Mouse (Mus musculus) erythroblast, embryonic 14.5 days (primary cell): ENCODE results near the gene 1700018B08Rik.

Source experiments
- GATA1 ChIP-seq: IDR thresholded peaks from 2 replicates; pipeline ENCODE4 v1.6.1; 2012; ENCODE audit warnings: low read length, inconsistent platforms, mixed read lengths
- TAL1 ChIP-seq: IDR thresholded peaks from 3 replicates; pipeline ENCODE4 v1.6.1; 2012; ENCODE audit warnings: low read length, inconsistent platforms, mixed read lengths

DNA sequence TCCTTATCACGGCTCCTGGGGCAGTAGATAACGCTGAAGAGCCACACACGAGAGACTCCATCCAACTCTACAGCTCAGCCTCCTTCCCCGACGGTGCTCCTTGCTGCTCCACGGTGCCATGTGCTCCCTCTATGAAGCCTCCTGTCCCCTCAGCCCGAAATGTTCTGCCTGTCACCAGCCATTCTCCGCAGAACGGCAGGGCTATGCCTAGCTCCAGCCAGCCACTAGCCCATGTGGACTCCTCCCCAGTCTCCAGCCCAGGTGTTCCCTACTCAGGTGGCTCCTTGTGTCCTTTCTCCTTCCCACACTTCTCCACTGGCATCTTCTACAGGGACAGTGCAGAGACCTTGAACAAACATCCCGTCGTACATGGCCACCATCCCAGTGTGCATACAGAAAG lies 816 bp upstream of the 1700018B08Rik start:
- no peak for TF ChIP-seq TAL1
- TF ChIP-seq GATA1 = no peak
